Mouse (Mus musculus): ENCODE measurements at regions not wholly inside any gene's neighbourhood (a gene's known extent, or its start where the extent isn't known, plus 50 kb on each side); places are given as distances from the start of the nearest gene placed in this dataset.

DNA sequence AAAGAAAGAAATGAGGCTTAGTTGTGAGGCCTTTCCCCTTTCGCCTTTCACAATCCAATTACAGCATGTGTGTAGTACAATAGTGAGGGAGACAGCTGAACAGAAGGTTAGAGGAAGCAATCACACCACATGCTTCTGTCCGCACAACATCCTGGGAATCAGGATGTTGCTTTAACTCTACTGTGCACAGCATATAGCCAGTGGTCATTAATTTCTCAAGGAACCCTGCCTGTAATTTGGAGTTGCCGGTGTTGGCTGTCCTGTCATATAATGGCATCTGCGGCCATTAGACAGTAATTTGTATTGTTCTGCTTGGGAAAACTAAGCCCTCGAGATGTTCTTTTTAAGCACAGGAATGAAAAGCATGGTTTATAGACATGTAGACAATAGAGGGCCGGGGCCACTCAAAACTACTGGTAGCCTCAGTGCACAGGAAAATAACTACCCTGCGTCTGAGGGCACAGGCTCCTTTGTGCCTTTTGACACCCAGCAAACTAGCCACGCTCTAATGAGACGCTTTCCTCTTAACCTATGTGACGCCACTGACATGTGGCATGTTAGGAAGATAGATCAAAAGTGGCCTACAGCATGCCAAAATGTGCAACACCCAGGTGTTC, 233.2 kb upstream of the Robo2 start:
- TF ChIP-seq CTCF (IDR thresholded peaks at IDR 0.05; ENCODE audit: low read depth) (no peak), EP300 (IDR thresholded peaks at IDR 0.05; ENCODE audit: low read depth) (no peak)
